Mouse (Mus musculus): ENCODE data around the gene Bach2. TPM values are rescaled to one million over a fixed set of nuclear protein-coding genes. Genes with fewer than 3 reads are reported as not detected.

The Bach2 gene
- polyA plus RNA-seq, 1 experiment from 2014 or later = 12.2 TPM

- peaks cover 44% of the 10 kb centered on the region for H3K4me1 ChIP-seq
- no peak for ATAC-seq (ENCODE audit: low FRiP score, low read depth)
Measured at GRCm38 (mm10) chr4:32432271-32432781, 193.7 kb downstream of the Bach2 start.

GRCm38 (mm10) chr4:32432945-32433344 is 194.3 kb downstream of the Bach2 start:
- Histone ChIP-seq H3K9ac (no peak overlapping the region), H3K27ac (no peak overlapping the region), H3K9me3 (no peaks in the 10 kb centered on the region), H3K27me3 (no peaks in the 10 kb centered on the region), H3K36me3 (no peaks in the 10 kb centered on the region), H3K4me3 (no peak overlapping the region), H3K4me1 (peaks cover 43% of the 10 kb centered on the region), H3K4me2 (replicated peaks) (no peak overlapping the region)
- ATAC-seq (ENCODE audit: low FRiP score, low read depth) = no peak
- WGBS = 62% methylated on average over 6 of the region's 6 CpGs

More at GRCm38 (mm10) chr4:32432271-32432781, 193.7 kb downstream of the Bach2 start:
- 32% methylated on average over 10 of the region's 10 CpGs for WGBS
- H3K9me3 ChIP-seq = no peaks in the 10 kb centered on the region
- H3K4me2 ChIP-seq (replicated peaks) = no peak overlapping the region
- H3K9ac ChIP-seq = no peak overlapping the region
- H3K27ac ChIP-seq = no peak overlapping the region
- H3K36me3 ChIP-seq = no peaks in the 10 kb centered on the region
- H3K4me3 ChIP-seq = no peak overlapping the region
- H3K27me3 ChIP-seq = no peaks in the 10 kb centered on the region

DNA sequence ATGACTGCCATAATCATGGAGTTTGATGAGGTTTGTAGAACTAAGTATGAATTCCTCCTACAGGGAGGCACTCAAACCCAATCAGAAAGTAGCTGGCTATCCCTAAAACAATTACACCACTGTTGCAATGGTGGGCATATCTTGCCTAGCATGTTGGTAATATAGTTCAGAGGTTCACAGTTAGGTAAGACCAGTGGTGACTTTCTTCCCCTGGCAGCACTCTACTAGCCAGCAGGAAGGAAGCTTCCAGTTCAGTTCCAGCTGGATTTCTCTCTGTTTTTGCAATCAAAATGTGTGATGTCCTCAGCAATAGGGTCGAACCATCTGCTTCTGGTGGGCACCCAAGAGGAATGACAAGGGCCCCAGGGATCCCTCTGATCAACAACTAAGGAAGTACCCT is 196.0 kb downstream of the Bach2 start:
- no peak overlapping the region for H3K27ac ChIP-seq
- H3K4me1 ChIP-seq = peaks cover 41% of the 10 kb centered on the region
- H3K9me3 ChIP-seq = no peaks in the 10 kb centered on the region
- H3K4me2 ChIP-seq (replicated peaks) = no peak overlapping the region
- no peak overlapping the region for H3K4me3 ChIP-seq
- no peaks in the 10 kb centered on the region for H3K36me3 ChIP-seq
- no peak for ATAC-seq (ENCODE audit: low FRiP score, low read depth)
- H3K27me3 ChIP-seq = no peaks in the 10 kb centered on the region
- 88% methylated on average over 1 of the region's 1 CpGs for WGBS
- H3K9ac ChIP-seq = no peak overlapping the region

GRCm38 (mm10) chr4:32439974-32440739 is 201.6 kb downstream of the Bach2 start:
- Histone ChIP-seq H3K9me3 (no peaks in the 10 kb centered on the region), H3K27me3 (no peaks in the 10 kb centered on the region), H3K4me3 (no peak overlapping the region), H3K4me1 (0 out of 2 replicates have a peak, but pooled peaks cover 6% of the 10 kb centered on the region), H3K9ac (no peak overlapping the region), H3K27ac (no peak overlapping the region), H3K36me3 (no peaks in the 10 kb centered on the region), H3K4me2 (replicated peaks) (no peak overlapping the region)
- 87% methylated on average over 11 of the region's 11 CpGs for WGBS
- ATAC-seq (ENCODE audit: low FRiP score, low read depth) = no peak

GRCm38 (mm10) chr4:32440740-32441072 is 202.1 kb downstream of the Bach2 start:
- no peak overlapping the region for H3K4me2 ChIP-seq (replicated peaks)
- no peaks in the 10 kb centered on the region for H3K36me3 ChIP-seq
- H3K27ac ChIP-seq = no peak overlapping the region
- H3K4me1 ChIP-seq = 0 out of 2 replicates have a peak, but pooled peaks cover 6% of the 10 kb centered on the region
- H3K9me3 ChIP-seq = no peaks in the 10 kb centered on the region
- H3K27me3 ChIP-seq = no peaks in the 10 kb centered on the region
- H3K4me3 ChIP-seq = no peak overlapping the region
- 86% methylated on average over 6 of the region's 6 CpGs for WGBS
- no peak for ATAC-seq (ENCODE audit: low FRiP score, low read depth)
- no peak overlapping the region for H3K9ac ChIP-seq

GRCm38 (mm10) chr4:32444671-32445196 is 206.1 kb downstream of the Bach2 start:
- WGBS = 88% methylated on average over 1 of the region's 1 CpGs
- Histone ChIP-seq H3K27ac (no peak overlapping the region), H3K27me3 (no peaks in the 10 kb centered on the region), H3K36me3 (no peaks in the 10 kb centered on the region), H3K9me3 (no peaks in the 10 kb centered on the region), H3K4me3 (no peak overlapping the region), H3K4me2 (replicated peaks) (no peak overlapping the region), H3K4me1 (no peaks in the 10 kb centered on the region), H3K9ac (no peak overlapping the region)
- ATAC-seq (ENCODE audit: low FRiP score, low read depth) = no peak

GRCm38 (mm10) chr4:32447850-32448249 is 209.2 kb downstream of the Bach2 start:
- H3K4me2 ChIP-seq (replicated peaks) = no peak overlapping the region
- no peaks in the 10 kb centered on the region for H3K4me1 ChIP-seq
- H3K27ac ChIP-seq = no peak overlapping the region
- no peaks in the 10 kb centered on the region for H3K9me3 ChIP-seq
- H3K4me3 ChIP-seq = no peak overlapping the region
- H3K36me3 ChIP-seq = no peaks in the 10 kb centered on the region
- no peak overlapping the region for H3K9ac ChIP-seq
- H3K27me3 ChIP-seq = no peaks in the 10 kb centered on the region
- WGBS = 88% methylated on average over 3 of the region's 3 CpGs
- no peak for ATAC-seq (ENCODE audit: low FRiP score, low read depth)

GRCm38 (mm10) chr4:32461986-32462385 is 223.4 kb downstream of the Bach2 start:
- no peak for ATAC-seq (ENCODE audit: low FRiP score, low read depth)
- Histone ChIP-seq H3K9ac (no peak overlapping the region), H3K9me3 (0 out of 2 replicates have a peak, but pooled peaks cover 3% of the 10 kb centered on the region), H3K27ac (no peak overlapping the region), H3K36me3 (no peaks in the 10 kb centered on the region), H3K27me3 (no peaks in the 10 kb centered on the region), H3K4me2 (replicated peaks) (no peak overlapping the region), H3K4me3 (no peak overlapping the region), H3K4me1 (no peaks in the 10 kb centered on the region)
- WGBS = 84% methylated on average over 7 of the region's 7 CpGs

GRCm38 (mm10) chr4:32463065-32463464 is 224.5 kb downstream of the Bach2 start:
- H3K4me3 ChIP-seq = no peak overlapping the region
- H3K9me3 ChIP-seq = 0 out of 2 replicates have a peak, but pooled peaks cover 3% of the 10 kb centered on the region
- H3K27me3 ChIP-seq = no peaks in the 10 kb centered on the region
- no peak for ATAC-seq (ENCODE audit: low FRiP score, low read depth)
- H3K9ac ChIP-seq = no peak overlapping the region
- whole genome bisulfite sequencing = 73% methylated on average over 6 of the region's 6 CpGs
- no peak overlapping the region for H3K27ac ChIP-seq
- H3K4me1 ChIP-seq = no peaks in the 10 kb centered on the region
- H3K36me3 ChIP-seq = no peaks in the 10 kb centered on the region
- no peak overlapping the region for H3K4me2 ChIP-seq (replicated peaks)

GRCm38 (mm10) chr4:32464540-32464939 is 225.9 kb downstream of the Bach2 start:
- H3K4me2 ChIP-seq (replicated peaks) = no peak overlapping the region
- H3K9me3 ChIP-seq = peaks cover 2% of the 10 kb centered on the region; the same call in 1 of the 2 replicates
- H3K9ac ChIP-seq = no peak overlapping the region
- WGBS = 62% methylated on average over 6 of the region's 6 CpGs
- no peak overlapping the region for H3K27ac ChIP-seq
- no peaks in the 10 kb centered on the region for H3K36me3 ChIP-seq
- H3K4me3 ChIP-seq = no peak overlapping the region
- ATAC-seq (ENCODE audit: low FRiP score, low read depth) = no peak
- no peaks in the 10 kb centered on the region for H3K27me3 ChIP-seq
- no peaks in the 10 kb centered on the region for H3K4me1 ChIP-seq

GRCm38 (mm10) chr4:32466031-32466430 is 227.4 kb downstream of the Bach2 start:
- Histone ChIP-seq H3K9me3 (peaks cover 5% of the 10 kb centered on the region; the same call in 1 of the 2 replicates), H3K27ac (no peak overlapping the region), H3K9ac (no peak overlapping the region), H3K4me3 (no peak overlapping the region), H3K4me2 (replicated peaks) (no peak overlapping the region), H3K27me3 (no peaks in the 10 kb centered on the region), H3K4me1 (no peaks in the 10 kb centered on the region), H3K36me3 (no peaks in the 10 kb centered on the region)
- no peak for ATAC-seq (ENCODE audit: low FRiP score, low read depth)
- 83% methylated on average over 8 of the region's 8 CpGs for WGBS

DNA sequence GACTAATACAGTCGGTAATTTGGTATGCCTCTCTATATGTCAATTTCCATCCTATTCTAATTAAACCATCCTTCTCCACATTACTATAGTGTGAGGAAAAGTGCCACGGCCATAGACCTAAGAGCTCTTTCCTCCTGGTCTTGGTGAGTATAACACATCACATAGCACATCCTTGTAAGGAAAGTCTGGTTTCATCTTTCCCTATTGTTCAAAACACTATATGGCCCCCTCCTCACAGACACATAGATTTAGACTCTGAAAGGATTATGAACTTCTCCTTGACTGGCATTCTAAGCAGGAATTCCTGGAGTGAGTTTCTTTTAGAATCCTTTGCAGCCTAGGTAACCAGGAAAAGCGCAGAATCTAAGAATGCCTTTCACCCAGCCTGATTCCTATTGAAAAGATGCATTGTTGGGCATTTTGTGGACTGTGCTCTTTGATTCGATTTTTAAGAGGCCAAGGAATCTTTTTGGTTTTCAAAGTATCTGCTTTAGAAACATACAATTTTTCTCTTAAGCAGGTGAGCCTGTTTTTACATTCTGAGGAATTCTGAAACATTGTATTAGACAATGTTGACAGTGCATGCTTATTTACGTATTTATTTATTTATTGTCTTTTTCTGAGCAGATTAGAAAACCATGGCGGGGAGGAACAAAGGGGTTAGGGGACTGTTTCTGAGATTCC is 239.5 kb downstream of the Bach2 start:
- no peak for ATAC-seq (ENCODE audit: low FRiP score, low read depth)
- WGBS = 87% methylated on average over 6 of the region's 6 CpGs

More for the DNA sequence above, 239.5 kb downstream of the Bach2 start:
- no peak overlapping the region for H3K27ac ChIP-seq
- H3K4me1 ChIP-seq = peaks cover 34% of the 10 kb centered on the region
- H3K4me3 ChIP-seq = no peak overlapping the region
- H3K9ac ChIP-seq = no peak overlapping the region
- H3K36me3 ChIP-seq = no peaks in the 10 kb centered on the region
- peaks cover 6% of the 10 kb centered on the region for H3K9me3 ChIP-seq
- H3K27me3 ChIP-seq = no peaks in the 10 kb centered on the region
- H3K4me2 ChIP-seq (replicated peaks) = no peak overlapping the region

All from limb, embryonic 13.5 days (tissue).